Mouse (Mus musculus) bone marrow macrophage, adult 2 months (primary cell): ENCODE data around the gene Cdk14. TPM values are rescaled to one million over a fixed set of nuclear protein-coding genes. Genes with fewer than 3 reads are reported as not detected.
"Not testable (repeated sequence)": the region's sequence is repeated elsewhere in the genome, so short reads cannot be mapped to it uniquely, and the experiment has no call there.

Source experiments
- H3K27ac ChIP-seq: 2 replicates; pipeline ENCODE4 v1.5.1; 2012; ENCODE audit warnings: low read depth, low read length; ENCODE audit not compliant: insufficient read depth
- H3K4me1 ChIP-seq: 2 replicates; pipeline ENCODE4 v1.6.1; 2012; ENCODE audit warnings: low read length; ENCODE audit not compliant: control insufficient read depth, insufficient read depth
- H3K4me3 ChIP-seq: 2 replicates; pipeline ENCODE4 v1.5.1; 2012; ENCODE audit warnings: mild to moderate bottlenecking, low read length, moderate library complexity; ENCODE audit not compliant: insufficient read depth
- CTCF ChIP-seq: IDR thresholded peaks from 2 replicates; pipeline ENCODE4 v1.5.1; 2012; ENCODE audit warnings: low read depth, mild to moderate bottlenecking, low read length, moderate library complexity
- POLR2A ChIP-seq: IDR thresholded peaks from 2 replicates; pipeline ENCODE4 v1.6.1; 2012; ENCODE audit warnings: mild to moderate bottlenecking, low read depth, low read length, borderline replicate concordance
- polyA plus RNA-seq: library from polyadenylated mRNA; stranded (reverse); fragments of >200 nt; gene quantifications from 2 replicates; pipeline ENCODE4 v1.2.4, GENCODE M21; 2012; ENCODE audit not compliant: missing spikeins, insufficient read depth, insufficient read length

Gene Cdk14
- polyA plus RNA-seq, 1 experiment = 43.6 TPM

DNA sequence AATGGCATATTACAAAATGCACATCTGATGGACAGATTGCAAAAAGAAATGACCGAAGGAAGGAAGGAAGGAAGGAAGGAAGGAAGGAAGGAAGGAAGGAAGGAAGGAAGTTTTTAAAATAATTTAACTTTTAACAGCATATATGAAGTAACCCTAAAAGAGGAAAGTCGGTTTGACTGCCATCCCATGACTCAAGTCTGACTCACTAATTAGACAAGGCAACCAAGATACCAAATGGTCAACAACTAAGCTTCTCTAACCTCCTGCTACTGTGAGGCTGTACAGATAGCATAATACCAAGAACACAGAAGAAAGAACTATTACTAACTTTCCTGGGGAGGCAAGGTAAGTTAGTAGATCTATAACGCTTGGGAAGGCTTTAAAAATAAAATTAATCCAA is 166.9 kb downstream of the Cdk14 start:
- no peak overlapping the region for H3K27ac ChIP-seq
- no peaks in the 10 kb centered on the region for H3K4me1 ChIP-seq
- no peak overlapping the region for H3K4me3 ChIP-seq
- TF ChIP-seq CTCF (no peak), POLR2A (no peak)

DNA sequence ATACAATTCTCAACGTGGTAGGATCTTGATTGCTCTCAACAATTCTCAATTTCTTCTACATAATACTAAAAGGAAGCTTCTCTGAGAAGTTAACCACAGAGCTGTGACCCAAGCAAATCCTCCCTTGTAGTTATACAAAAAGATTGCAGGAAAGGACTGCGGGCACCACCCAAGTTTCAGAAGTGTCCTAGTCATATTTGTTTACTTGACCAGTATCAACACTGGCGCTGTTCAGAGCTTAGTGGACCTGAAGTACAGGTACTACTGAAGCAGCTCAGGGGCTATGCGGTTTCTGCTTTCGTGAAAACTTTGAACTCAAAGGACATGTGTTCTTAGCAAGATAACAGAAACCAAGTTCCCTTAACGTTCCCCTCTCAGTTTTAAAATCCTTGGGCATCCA is 172.4 kb downstream of the Cdk14 start:
- H3K4me1 ChIP-seq = peaks cover 12% of the 10 kb centered on the region
- no peak overlapping the region for H3K4me3 ChIP-seq
- no peak for TF ChIP-seq POLR2A
- no peak overlapping the region for H3K27ac ChIP-seq

DNA sequence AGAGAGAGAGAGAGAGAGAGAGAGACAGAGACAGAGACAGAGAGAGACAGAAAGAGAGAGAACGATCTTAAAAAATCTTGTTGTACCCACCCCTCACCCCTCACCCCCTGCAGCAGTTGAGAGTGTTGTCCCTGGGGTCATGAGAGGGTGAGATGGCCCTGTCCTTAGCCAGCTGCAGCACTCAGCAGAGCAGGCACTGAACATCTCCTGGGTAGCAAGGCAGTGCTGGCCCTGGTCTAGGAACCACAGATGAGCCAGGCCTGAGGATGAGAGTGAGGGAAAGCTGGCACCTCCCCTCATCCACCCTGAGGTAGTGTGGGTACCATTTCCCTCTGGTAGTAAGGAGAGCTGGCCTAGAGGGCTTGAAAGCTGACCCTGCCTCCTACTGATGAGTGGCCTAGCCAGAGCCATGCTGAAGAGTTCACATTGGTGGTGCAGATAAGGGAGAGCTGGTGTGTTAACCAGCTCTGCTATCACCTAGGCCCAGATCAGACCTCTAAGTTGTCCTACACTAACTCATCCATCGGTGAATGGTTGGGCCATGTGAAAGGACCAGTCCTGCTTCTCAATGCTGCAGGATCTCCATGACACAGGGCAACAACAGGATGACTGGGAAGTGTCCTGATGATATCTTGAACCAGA is 173.5 kb downstream of the Cdk14 start:
- Histone ChIP-seq H3K4me3 (no peak overlapping the region), H3K27ac (no peak overlapping the region), H3K4me1 (peaks cover 12% of the 10 kb centered on the region)
- TF ChIP-seq POLR2A (no peak), CTCF (no peak)

DNA sequence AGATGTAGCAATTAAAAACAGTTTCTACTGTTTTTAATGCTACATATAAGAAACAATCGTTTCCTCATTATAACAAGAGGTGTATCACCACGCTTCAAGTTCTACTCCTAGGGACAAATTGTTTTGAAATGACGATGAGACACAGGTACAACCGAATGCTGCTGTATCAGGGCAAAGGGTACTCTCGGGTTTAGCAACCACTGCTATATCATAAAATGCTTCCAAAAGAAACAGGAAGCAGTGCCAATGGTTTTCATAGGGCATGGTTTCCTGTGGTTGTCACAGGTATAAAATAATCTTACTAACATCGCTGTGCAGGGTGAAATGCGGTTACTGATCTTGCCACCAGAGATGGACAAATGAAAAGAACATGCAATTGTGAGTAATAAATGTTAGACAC is 174.9 kb downstream of the Cdk14 start:
- no peak for TF ChIP-seq CTCF
- TF ChIP-seq POLR2A = no peak
- Histone ChIP-seq H3K4me1 (peaks cover 12% of the 10 kb centered on the region), H3K4me3 (no peak overlapping the region), H3K27ac (no peak overlapping the region)

DNA sequence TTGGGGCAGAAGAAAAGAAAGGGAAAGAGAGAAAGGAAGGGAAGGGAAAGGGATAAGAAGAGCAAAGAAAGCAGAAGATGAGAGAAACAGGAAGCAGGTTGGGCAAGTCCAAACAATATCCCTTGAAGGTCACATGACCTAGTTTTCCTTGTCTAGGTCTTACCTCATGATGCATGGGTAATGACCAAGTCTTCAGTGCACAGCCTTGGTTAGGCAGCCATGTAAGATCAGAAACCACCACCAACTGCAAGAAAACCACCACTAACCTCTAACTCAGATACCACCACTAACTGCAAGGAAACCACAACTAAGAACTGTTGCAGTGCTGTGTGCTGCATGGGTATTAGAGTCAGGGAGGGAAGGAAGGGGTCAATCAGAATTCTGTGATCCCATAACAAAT is 176.5 kb downstream of the Cdk14 start:
- H3K4me1 ChIP-seq = peaks cover 12% of the 10 kb centered on the region
- no peak overlapping the region for H3K4me3 ChIP-seq
- H3K27ac ChIP-seq = no peak overlapping the region; the same call in 1 of the 2 replicates
- no peak for TF ChIP-seq POLR2A
- TF ChIP-seq CTCF = no peak

DNA sequence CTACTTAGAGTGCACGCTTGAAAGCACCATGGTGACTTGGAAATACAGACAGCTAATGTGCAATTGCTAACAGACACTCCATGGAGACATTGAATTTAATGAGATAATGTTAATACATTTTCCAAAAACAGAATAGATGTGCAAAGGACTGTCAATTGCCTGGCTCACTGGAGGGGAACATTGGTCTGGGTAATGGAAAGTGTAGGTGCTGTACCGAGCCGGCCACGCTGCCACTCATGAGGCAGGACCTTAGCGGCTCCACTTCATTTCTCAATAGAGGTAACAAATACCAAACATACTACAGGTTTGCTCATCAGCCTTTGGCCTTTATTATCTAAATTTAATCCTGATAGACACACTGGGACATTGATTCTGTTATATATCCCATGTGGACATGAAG is 177.4 kb downstream of the Cdk14 start:
- Histone ChIP-seq H3K27ac (no peak overlapping the region), H3K4me1 (peaks cover 12% of the 10 kb centered on the region)
- no peak for TF ChIP-seq CTCF
- TF ChIP-seq POLR2A = no peak

DNA sequence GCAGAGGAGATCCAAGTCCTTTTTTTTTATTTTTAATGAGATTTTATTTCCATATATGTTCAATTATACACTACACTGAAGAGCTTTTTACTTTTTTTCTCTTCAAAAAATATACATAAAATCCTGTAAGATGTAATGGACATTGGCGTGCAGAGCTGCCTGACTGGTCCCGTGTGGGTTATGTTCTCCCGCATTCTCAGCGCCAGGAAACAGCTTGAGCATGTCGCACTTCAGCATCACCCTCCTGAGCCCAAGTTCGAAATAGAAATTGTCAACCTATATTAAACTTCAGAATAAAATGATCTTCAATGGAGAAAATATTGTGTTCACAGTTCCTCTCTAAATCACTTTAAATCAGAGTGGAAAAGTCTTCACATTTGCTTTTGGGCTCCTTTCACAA is 179.0 kb downstream of the Cdk14 start:
- no peak overlapping the region for H3K27ac ChIP-seq
- H3K4me3 ChIP-seq = no peak overlapping the region
- peaks cover 12% of the 10 kb centered on the region for H3K4me1 ChIP-seq
- no peak for TF ChIP-seq CTCF
- TF ChIP-seq POLR2A = no peak

More for the DNA sequence above, 177.4 kb downstream of the Cdk14 start:
- H3K4me3 ChIP-seq = no peak overlapping the region

DNA sequence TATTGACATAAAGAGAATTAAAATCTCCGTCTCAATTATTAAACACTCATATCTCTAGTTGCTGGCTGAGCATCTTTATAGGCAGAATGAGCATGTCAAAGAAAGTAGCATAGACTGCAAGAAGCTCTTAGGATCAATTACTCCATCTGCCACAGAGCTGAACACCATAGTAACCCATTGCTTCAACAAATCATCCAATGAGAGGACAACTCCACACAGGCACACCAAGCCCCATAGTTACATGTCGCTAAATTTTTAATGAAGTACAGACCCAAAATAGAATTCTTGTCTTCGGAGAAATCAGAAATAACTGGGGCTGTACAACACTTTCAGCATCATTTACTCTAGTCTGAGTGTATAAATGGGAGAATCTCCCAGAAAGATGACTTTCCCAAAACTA is 180.0 kb downstream of the Cdk14 start:
- TF ChIP-seq CTCF (no peak), POLR2A (no peak)
- no peak overlapping the region for H3K4me3 ChIP-seq
- no peak overlapping the region for H3K27ac ChIP-seq
- H3K4me1 ChIP-seq = peaks cover 12% of the 10 kb centered on the region

DNA sequence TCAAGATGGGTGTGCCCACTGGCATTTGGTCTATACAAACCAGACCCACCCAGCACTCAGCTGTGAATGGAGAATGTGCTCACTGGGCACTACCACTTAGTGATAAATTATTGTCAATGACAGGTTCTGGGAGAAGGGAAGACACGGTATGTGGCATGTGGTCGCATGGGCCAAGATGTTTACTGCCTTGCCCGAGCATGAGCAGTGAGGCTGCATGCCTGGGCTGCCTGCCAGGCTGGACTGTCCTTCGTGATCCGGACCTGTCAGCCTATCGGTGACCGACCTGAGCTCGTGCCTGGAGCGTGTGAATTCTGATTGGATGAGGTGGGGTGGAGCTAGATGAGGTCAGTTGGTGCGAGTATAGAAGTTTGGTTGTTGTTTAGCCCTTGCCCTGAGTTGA is 185.2 kb downstream of the Cdk14 start:
- not testable (repeated sequence) for H3K27ac ChIP-seq, H3K4me3 ChIP-seq
- peaks cover 10% of the 10 kb centered on the region for H3K4me1 ChIP-seq

DNA sequence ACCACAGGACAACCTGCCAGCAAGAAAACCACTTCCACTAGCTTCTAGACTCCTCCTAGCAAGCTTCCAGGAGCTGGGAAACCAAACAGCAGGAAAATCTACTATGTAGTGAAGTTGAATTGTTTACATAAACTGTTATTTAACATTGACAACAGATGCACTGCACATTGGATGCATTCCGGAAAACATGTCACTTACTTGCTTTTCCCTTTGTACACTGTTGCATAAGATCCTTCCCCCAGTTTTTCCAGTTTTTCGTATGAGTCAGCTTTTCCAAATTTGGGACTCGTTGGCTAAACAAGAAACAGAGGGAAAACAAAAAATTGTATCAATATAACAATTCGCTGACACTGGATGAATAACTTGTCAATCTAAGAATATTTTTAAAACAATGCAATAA is 193.1 kb downstream of the Cdk14 start:
- H3K4me1 ChIP-seq = peaks cover 2% of the 10 kb centered on the region; the same call in 1 of the 2 replicates
- TF ChIP-seq POLR2A (no peak), CTCF (no peak)
- H3K27ac ChIP-seq = no peak overlapping the region
- H3K4me3 ChIP-seq = no peak overlapping the region

DNA sequence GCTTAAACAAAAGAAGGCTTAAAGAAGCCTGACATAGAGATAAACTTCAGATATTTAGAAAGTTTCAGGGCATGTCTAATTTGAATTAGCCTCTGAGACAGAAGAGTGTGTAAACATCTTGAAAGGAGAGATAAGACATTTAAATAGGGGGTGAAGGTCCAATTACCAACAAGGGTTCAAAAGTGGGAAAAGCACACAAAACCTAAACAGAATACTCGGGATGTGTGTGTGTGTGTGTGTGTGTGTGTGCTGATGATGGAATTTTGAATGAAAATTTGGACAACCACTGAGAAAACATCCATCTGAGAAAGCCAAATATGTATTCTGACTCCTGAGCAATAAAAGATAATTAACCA is 208.4 kb downstream of the Cdk14 start:
- Histone ChIP-seq H3K4me3 (no peak overlapping the region), H3K4me1 (peaks cover 14% of the 10 kb centered on the region), H3K27ac (no peak overlapping the region)
- TF ChIP-seq POLR2A (no peak), CTCF (no peak)
